Mouse (Mus musculus): ENCODE results near the gene Vmn2r45.
"Not testable (repeated sequence)": the region's sequence is repeated elsewhere in the genome, so short reads cannot be mapped to it uniquely, and the experiment has no call there.

The Vmn2r45 gene

GRCm38 (mm10) chr7:8488975-8489374 lies at the start of gene Vmn2r45:
Gene Vmn2r45 (minus strand): TSS chr7:8489075.
- DNase-seq: not testable (repeated sequence)

Measured in thymus, postnatal 14 days (tissue).